Mouse (Mus musculus) heart, adult 2 months (tissue): ENCODE results near the gene Pik3r5. TPM values are rescaled to one million over a fixed set of nuclear protein-coding genes. Genes with fewer than 3 reads are reported as not detected.

Experiments used
- DNase-seq, 2 experiments: peaks; one replicate each; pipeline ENCODE4 v3.0.0; 2021
- H3K27ac ChIP-seq: fragments of 200-600 bp; 2 replicates; pipeline ENCODE4 v1.8.1; 2022
- H3K27me3 ChIP-seq: fragments of 200-500 bp; 2 replicates; pipeline ENCODE4 v1.6.1; 2012; ENCODE audit warnings: mild to moderate bottlenecking, low read length, inconsistent platforms, mixed read lengths; ENCODE audit not compliant: control insufficient read depth, insufficient read depth
- H3K36me3 ChIP-seq: fragments of 200-500 bp; 2 replicates; pipeline ENCODE4 v1.6.1; 2012; ENCODE audit warnings: low read length, inconsistent platforms; ENCODE audit not compliant: control insufficient read depth, insufficient read depth
- H3K4me1 ChIP-seq: fragments of 200-500 bp; 2 replicates; pipeline ENCODE4 v1.6.1; 2011; ENCODE audit warnings: low read length; ENCODE audit not compliant: control insufficient read depth, insufficient read depth
- H3K4me3 ChIP-seq: fragments of 200-600 bp; 2 replicates; pipeline ENCODE4 v1.8.1; 2022
- H3K79me2 ChIP-seq: fragments of 200-500 bp; replicated peaks from 2 replicates; pipeline ENCODE4 v1.6.1; 2012; ENCODE audit warnings: mild to moderate bottlenecking, inconsistent platforms, low read length, moderate library complexity, mixed read lengths; ENCODE audit not compliant: control insufficient read depth, insufficient read depth
- H3K9ac ChIP-seq: fragments of 200-500 bp; 2 replicates; pipeline ENCODE4 v1.6.1; 2012; ENCODE audit warnings: low read depth, mild to moderate bottlenecking, control low read depth, inconsistent platforms, low read length, mixed read lengths
- CTCF ChIP-seq: fragments of 200-600 bp; IDR thresholded peaks from 2 replicates; pipeline ENCODE4 v1.8.1; 2022; ENCODE audit warnings: antibody characterized with exemption, mild to moderate bottlenecking, moderate library complexity
- EP300 ChIP-seq: fragments of 200-500 bp; IDR thresholded peaks from 2 replicates; pipeline ENCODE4 v1.6.1; 2011; ENCODE audit warnings: low read depth, low read length, control low read depth; ENCODE audit not compliant: insufficient read depth
- POLR2A ChIP-seq: fragments of 200-500 bp; IDR thresholded peaks from 2 replicates; pipeline ENCODE4 v1.6.1; 2011; ENCODE audit warnings: mild to moderate bottlenecking, low read depth, low read length, control low read depth; ENCODE audit not compliant: insufficient read depth
- WGBS: fragments of 180-500 bp; shearing (Covaris S2); methylation state at CpG from one replicate; pipeline ENCODE4 v1.1.7; 2018; 5-methylcytosine and 5-hydroxymethylcytosine counted together
- intact Hi-C: fragments of 180-260 bp; cut with DNase I; formaldehyde crosslinking; loops from one replicate; pipeline ENCODE4 v1.15.1; 2025
- polyA plus RNA-seq: library from polyadenylated mRNA; depleted of rRNA; stranded (reverse); fragments of >200 nt; gene quantifications from 2 replicates; pipeline ENCODE4 v1.2.3, GENCODE M21; 2012
- total RNA-seq, 2 experiments: library from RNA; stranded (reverse); gene quantifications; 2 replicates each; pipeline ENCODE4 v1.2.3; 2021

Pik3r5 gene
- total and polyA plus RNA-seq, 3 experiments, result 0.84 to 2.9 (median 1.3) TPM

GRCm38 (mm10) chr11:68482001-68482400 lies 50.1 kb downstream of the Pik3r5 start:
- H3K4me1 ChIP-seq, result peaks cover 9% of the 10 kb centered on the region
- intact Hi-C loops, result no loop called here

GRCm38 (mm10) chr11:68483213-68483612 lies 51.3 kb downstream of the Pik3r5 start:
- no peaks in the 10 kb centered on the region for H3K79me2 ChIP-seq
- no peak overlapping the region; the same call in 1 of the 2 replicates for H3K27ac ChIP-seq
- intact Hi-C loops, result no loop called here
- no peak for TF ChIP-seq EP300
- TF ChIP-seq CTCF, result no peak
- TF ChIP-seq POLR2A, result no peak
- no peak overlapping the region for H3K4me3 ChIP-seq
- peaks cover 9% of the 10 kb centered on the region for H3K4me1 ChIP-seq
- H3K27me3 ChIP-seq, result no peaks in the 10 kb centered on the region
- 44% methylated on average over 6 of the region's 6 CpGs for WGBS
- H3K9ac ChIP-seq, result no peak overlapping the region
- H3K36me3 ChIP-seq, result peaks cover 2% of the 10 kb centered on the region; the same call in 1 of the 2 replicates
- peak in 1 of 2 experiments; percentile 33 for DNase-seq

More at GRCm38 (mm10) chr11:68482001-68482400, 50.1 kb downstream of the Pik3r5 start:
- DNase-seq, result no peak
- Histone ChIP-seq H3K79me2 (no peaks in the 10 kb centered on the region), H3K9ac (no peak overlapping the region), H3K4me3 (no peak overlapping the region), H3K27ac (no peak overlapping the region), H3K36me3 (peaks cover 2% of the 10 kb centered on the region; the same call in 1 of the 2 replicates), H3K27me3 (no peaks in the 10 kb centered on the region)
- TF ChIP-seq EP300, result no peak
- no peak for TF ChIP-seq CTCF
- no peak for TF ChIP-seq POLR2A

GRCm38 (mm10) chr11:68484431-68484830 lies 52.5 kb downstream of the Pik3r5 start:
- TF ChIP-seq EP300, result no peak
- TF ChIP-seq CTCF, result no peak
- no peak for TF ChIP-seq POLR2A
- no peak overlapping the region for H3K27ac ChIP-seq
- peaks cover 2% of the 10 kb centered on the region; the same call in 1 of the 2 replicates for H3K36me3 ChIP-seq
- H3K27me3 ChIP-seq, result no peaks in the 10 kb centered on the region
- no peak overlapping the region for H3K9ac ChIP-seq
- peaks cover 9% of the 10 kb centered on the region for H3K4me1 ChIP-seq
- DNase-seq, result no peak
- intact Hi-C loops, result loop anchor here (2.0 kb wide), 1 partner anchor 70 kb away; no protein-coding TSS in a partner anchor
- WGBS, result 78% methylated on average over 3 of the region's 3 CpGs
- no peaks in the 10 kb centered on the region for H3K79me2 ChIP-seq
- H3K4me3 ChIP-seq, result no peak overlapping the region

- Histone ChIP-seq H3K36me3 (peaks cover 2% of the 10 kb centered on the region; the same call in 1 of the 2 replicates), H3K4me1 (peaks cover 9% of the 10 kb centered on the region), H3K27ac (peak overlapping the region; percentile 17; the same call in 1 of the 2 replicates), H3K27me3 (no peaks in the 10 kb centered on the region), H3K4me3 (no peak overlapping the region), H3K9ac (no peak overlapping the region), H3K79me2 (no peaks in the 10 kb centered on the region)
- intact Hi-C loops, result loop anchor here (2.0 kb wide), 1 partner anchor 69 kb away; no protein-coding TSS in a partner anchor
- 9% methylated on average over 8 of the region's 8 CpGs for WGBS
- TF ChIP-seq POLR2A (no peak), EP300 (peak; percentile 44; the same call in 1 of the 2 replicates), CTCF (peak; percentile 80)
- no peak for DNase-seq
Observed at GRCm38 (mm10) chr11:68485206-68485942, 53.5 kb downstream of the Pik3r5 start.

GRCm38 (mm10) chr11:68486093-68486492 lies 54.2 kb downstream of the Pik3r5 start:
- DNase-seq, result no peak
- TF ChIP-seq CTCF, result peak; percentile 53
- no peak for TF ChIP-seq POLR2A
- no peak for TF ChIP-seq EP300
- WGBS, result 69% methylated on average over 3 of the region's 3 CpGs
- no peak overlapping the region; the same call in 1 of the 2 replicates for H3K27ac ChIP-seq
- H3K4me3 ChIP-seq, result no peak overlapping the region
- H3K27me3 ChIP-seq, result no peaks in the 10 kb centered on the region
- H3K36me3 ChIP-seq, result peaks cover 2% of the 10 kb centered on the region; the same call in 1 of the 2 replicates
- no peaks in the 10 kb centered on the region for H3K79me2 ChIP-seq
- no peak overlapping the region for H3K9ac ChIP-seq
- peaks cover 9% of the 10 kb centered on the region for H3K4me1 ChIP-seq
- intact Hi-C loops, result no loop called here

- intact Hi-C loops, result no loop called here
- no peak overlapping the region for H3K9ac ChIP-seq
Observed at GRCm38 (mm10) chr11:68487720-68488119, 55.8 kb downstream of the Pik3r5 start.

More at GRCm38 (mm10) chr11:68487720-68488119, 55.8 kb downstream of the Pik3r5 start:
- no peak for TF ChIP-seq CTCF
- TF ChIP-seq EP300, result no peak
- TF ChIP-seq POLR2A, result no peak
- Histone ChIP-seq H3K36me3 (peaks cover 2% of the 10 kb centered on the region; the same call in 1 of the 2 replicates), H3K27ac (no peak overlapping the region), H3K4me1 (peaks cover 9% of the 10 kb centered on the region), H3K4me3 (no peak overlapping the region), H3K79me2 (no peaks in the 10 kb centered on the region), H3K27me3 (no peaks in the 10 kb centered on the region)
- WGBS, result 86% methylated on average over 10 of the region's 10 CpGs
- DNase-seq, result no peak
